Mouse (Mus musculus): ENCODE results near the gene Ccdc124. TPM values are rescaled to one million over a fixed set of nuclear protein-coding genes. Genes with fewer than 3 reads are reported as not detected.
A peak's percentile ranks its signal among the peaks of the same experiment; 100 is the strongest.
"Not testable (repeated sequence)": the region's sequence is repeated elsewhere in the genome, so short reads cannot be mapped to it uniquely, and the experiment has no call there.

The Ccdc124 gene
- total RNA-seq, 2 experiments from 2014 or later, result 28.5 to 30.8 TPM

GRCm38 (mm10) chr8:70896316-70897020 lies 22.7 kb upstream of the Ccdc124 start:
- ATAC-seq (replicated peaks; ENCODE audit: low FRiP score, low TSS enrichment, poor library complexity, severe bottlenecking), result no peak

GRCm38 (mm10) chr8:70895571-70896259 lies 22.0 kb upstream of the Ccdc124 start:
- ATAC-seq (replicated peaks; ENCODE audit: low FRiP score, low TSS enrichment, poor library complexity, severe bottlenecking), result not testable (repeated sequence)

DNA sequence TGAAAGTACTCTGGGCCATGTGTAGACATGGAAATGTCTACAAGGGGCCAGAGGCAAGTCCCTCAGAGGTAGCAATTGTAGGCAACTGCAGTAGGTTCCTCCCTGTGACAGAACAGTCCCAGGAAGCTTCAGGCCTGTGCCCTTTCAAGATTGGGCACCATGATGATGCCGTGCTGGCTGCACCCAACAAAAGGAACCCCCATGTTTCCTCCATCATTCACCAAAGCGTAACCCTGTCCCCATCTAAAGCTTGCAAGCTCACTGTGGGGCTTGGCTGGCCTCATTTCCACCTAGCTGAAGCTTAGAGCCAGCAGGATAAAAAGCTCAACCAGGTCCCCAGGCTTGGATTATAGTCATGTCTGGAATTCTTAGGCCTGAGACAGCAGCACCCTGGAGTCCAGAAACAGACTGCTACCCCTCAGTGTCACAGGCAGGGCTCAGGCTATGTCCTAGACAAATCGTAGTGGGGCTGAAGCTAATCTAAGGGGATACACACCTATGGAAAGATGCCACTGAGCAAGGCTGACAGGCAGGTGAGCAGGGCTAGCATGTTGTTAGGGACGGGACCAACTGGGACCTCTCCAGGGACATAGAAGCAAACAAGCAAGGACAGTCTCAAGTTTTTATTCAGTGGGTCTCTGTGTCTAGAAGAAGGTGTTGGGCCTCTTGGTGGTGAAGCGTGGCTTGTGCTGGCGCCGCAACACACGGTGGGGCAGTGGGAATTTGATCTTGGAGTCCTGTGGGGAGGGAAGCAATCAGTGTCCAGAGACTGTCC lies 21.2 kb upstream of the Ccdc124 start:
- ATAC-seq (replicated peaks; ENCODE audit: low FRiP score, low TSS enrichment, poor library complexity, severe bottlenecking), result no peak

GRCm38 (mm10) chr8:70894385-70894720 lies 20.6 kb upstream of the Ccdc124 start:
- ATAC-seq (replicated peaks; ENCODE audit: low FRiP score, low TSS enrichment, poor library complexity, severe bottlenecking), result no peak

GRCm38 (mm10) chr8:70893656-70894384 lies 20.1 kb upstream of the Ccdc124 start:
- peak; percentile 43 for ATAC-seq (replicated peaks; ENCODE audit: low FRiP score, low TSS enrichment, poor library complexity, severe bottlenecking)

DNA sequence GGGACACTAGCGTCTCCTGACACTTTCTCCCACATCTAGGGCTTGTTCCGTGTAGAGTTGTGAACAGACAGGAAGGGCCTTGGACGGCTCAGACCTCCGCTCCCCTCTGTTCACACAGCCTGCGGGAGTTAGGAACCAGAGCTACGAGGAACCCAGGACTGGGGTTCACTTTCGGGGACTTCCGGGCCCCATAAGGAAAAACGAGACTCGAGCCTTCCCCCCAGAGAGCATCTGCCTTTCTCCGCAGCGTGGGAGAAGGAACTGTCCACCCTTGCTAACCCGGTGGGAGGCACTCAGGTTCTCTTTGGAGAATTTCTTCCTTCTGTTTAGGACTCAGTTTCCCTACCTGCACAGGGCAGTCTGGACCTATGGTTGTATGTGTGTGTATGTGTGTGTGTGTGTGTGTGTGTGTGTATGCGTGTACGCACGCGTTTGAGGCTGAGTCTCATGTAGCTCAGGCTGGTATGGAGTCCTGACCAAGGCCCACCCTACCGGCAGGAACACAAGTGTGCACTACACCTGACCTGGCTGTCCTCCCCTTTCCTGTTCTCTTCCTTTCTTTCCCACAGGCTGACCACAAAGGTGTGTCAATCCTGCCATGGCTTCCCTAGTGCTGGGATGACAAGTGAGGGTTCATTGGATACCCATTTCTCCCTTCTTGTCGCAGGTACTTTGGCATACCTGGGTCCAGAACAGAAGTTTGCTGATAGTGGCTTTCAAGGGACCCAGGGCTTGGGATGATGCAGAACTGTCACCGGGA lies 19.3 kb upstream of the Ccdc124 start:
- no peak for ATAC-seq (replicated peaks; ENCODE audit: low FRiP score, low TSS enrichment, poor library complexity, severe bottlenecking)

GRCm38 (mm10) chr8:70892022-70892895 lies 18.5 kb upstream of the Ccdc124 start, which contains the start of gene Slc5a5:
Gene Slc5a5, minus strand, starts transcription at chr8:70892757.
- no peak for ATAC-seq (replicated peaks; ENCODE audit: low FRiP score, low TSS enrichment, poor library complexity, severe bottlenecking)

DNA sequence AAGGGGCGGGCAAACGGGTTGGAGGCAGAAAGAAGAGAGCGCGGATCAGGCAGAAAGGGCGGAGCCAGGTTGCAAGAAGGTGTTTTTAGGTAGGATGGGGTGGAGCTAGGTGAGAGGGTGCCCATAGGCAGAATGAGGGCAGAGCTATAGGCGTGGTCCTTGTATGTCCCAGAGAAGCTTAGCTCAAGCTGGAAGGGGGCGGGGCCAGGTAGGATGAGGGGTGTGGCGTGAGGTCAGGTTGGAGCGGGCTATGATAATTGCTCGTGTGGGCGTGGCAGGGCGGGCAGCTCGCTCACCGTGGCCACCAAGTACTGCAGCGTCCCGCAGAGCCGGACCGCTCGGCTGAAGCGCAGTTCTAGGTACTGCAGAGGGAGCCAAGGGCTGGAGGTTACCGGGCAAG lies 17.6 kb upstream of the Ccdc124 start:
- ATAC-seq (replicated peaks; ENCODE audit: low FRiP score, low TSS enrichment, poor library complexity, severe bottlenecking), result peak; percentile 18

- ATAC-seq (replicated peaks; ENCODE audit: low FRiP score, low TSS enrichment, poor library complexity, severe bottlenecking), result no peak
These were observed 16.9 kb upstream of the Ccdc124 start for GRCm38 (mm10) chr8:70890656-70891055.

- ATAC-seq (replicated peaks; ENCODE audit: low FRiP score, low TSS enrichment, poor library complexity, severe bottlenecking), result peak; percentile 59; the same call in 1 of the 2 replicates
These were observed 13.9 kb upstream of the Ccdc124 start for GRCm38 (mm10) chr8:70887669-70888068.

GRCm38 (mm10) chr8:70885612-70886011 lies 11.9 kb upstream of the Ccdc124 start:
- no peak for ATAC-seq (replicated peaks; ENCODE audit: low FRiP score, low TSS enrichment, poor library complexity, severe bottlenecking)

GRCm38 (mm10) chr8:70884683-70885082 lies 10.9 kb upstream of the Ccdc124 start:
- ATAC-seq (replicated peaks; ENCODE audit: low FRiP score, low TSS enrichment, poor library complexity, severe bottlenecking), result no peak

- no peak for ATAC-seq (replicated peaks; ENCODE audit: low FRiP score, low TSS enrichment, poor library complexity, severe bottlenecking)
These were observed 10.5 kb upstream of the Ccdc124 start for GRCm38 (mm10) chr8:70884186-70884585.

DNA sequence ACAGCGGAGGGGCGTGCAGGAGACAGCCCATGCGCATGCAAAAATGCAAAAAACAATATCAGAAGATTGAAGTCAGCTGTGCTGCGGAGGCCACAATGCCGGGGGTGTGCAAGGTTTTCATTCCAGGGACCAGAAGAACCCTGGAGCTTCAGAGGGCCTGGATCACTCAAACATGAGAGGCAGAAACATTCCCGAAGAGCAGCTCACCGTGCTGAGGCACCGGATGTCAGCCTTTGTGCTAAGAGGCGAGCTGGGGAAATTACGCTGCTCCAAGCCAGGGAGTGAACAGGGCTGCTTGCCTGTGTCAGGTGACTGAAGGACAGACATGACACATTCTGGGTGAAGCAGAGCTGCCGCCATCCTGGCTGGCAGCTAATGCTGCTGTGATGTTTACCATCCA lies 6.8 kb upstream of the Ccdc124 start:
- no peak for ATAC-seq (replicated peaks; ENCODE audit: low FRiP score, low TSS enrichment, poor library complexity, severe bottlenecking)

DNA sequence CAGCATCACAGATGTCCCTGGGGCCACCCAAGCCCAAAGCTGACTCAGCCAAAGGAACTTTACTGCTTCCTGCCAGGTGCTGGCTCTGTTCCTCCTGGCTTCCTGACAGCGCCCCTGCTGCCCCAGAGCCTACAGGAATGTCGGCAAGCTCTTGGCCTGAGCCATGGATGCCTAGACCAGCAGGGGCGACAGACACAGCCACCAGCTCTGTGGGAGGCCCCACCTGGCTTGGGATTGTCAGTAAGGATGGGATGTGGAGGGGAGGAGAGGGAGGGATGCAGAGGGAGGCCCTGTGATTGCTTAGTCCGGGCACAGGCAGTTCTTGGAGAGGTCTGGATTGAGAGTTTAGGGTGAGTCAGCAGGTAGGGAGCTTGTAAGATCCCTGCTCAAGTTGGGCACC lies 6.4 kb upstream of the Ccdc124 start:
- no peak for ATAC-seq (replicated peaks; ENCODE audit: low FRiP score, low TSS enrichment, poor library complexity, severe bottlenecking)

- ATAC-seq (replicated peaks; ENCODE audit: low FRiP score, low TSS enrichment, poor library complexity, severe bottlenecking), result no peak
These were observed 5.8 kb upstream of the Ccdc124 start for GRCm38 (mm10) chr8:70879500-70879899.

GRCm38 (mm10) chr8:70878178-70878577 lies 4.4 kb upstream of the Ccdc124 start:
- ATAC-seq (replicated peaks; ENCODE audit: low FRiP score, low TSS enrichment, poor library complexity, severe bottlenecking), result no peak

DNA sequence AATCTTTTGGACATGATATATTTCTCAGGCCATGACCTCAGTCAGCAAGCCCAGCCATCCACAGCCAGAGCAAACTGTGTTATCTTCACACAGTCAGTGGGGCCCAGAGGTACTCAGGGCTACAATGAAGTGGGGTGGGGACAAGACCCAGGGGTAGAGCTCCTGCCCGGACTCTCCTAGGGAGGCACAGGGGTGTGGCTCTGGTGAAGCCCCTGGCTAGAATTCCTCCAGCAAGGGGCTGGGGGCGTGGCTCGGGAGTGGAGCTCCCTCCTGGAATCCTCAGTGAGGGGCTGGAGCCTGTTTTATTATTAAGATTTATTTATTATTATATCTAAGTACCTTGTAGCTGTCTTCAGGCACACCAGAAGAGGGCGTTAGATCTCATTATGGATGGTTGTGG lies 2.6 kb upstream of the Ccdc124 start:
- ATAC-seq (replicated peaks; ENCODE audit: low FRiP score, low TSS enrichment, poor library complexity, severe bottlenecking), result no peak
